ENCODE assay signal across 8 mouse cellular contexts in the genomic region with DNA sequence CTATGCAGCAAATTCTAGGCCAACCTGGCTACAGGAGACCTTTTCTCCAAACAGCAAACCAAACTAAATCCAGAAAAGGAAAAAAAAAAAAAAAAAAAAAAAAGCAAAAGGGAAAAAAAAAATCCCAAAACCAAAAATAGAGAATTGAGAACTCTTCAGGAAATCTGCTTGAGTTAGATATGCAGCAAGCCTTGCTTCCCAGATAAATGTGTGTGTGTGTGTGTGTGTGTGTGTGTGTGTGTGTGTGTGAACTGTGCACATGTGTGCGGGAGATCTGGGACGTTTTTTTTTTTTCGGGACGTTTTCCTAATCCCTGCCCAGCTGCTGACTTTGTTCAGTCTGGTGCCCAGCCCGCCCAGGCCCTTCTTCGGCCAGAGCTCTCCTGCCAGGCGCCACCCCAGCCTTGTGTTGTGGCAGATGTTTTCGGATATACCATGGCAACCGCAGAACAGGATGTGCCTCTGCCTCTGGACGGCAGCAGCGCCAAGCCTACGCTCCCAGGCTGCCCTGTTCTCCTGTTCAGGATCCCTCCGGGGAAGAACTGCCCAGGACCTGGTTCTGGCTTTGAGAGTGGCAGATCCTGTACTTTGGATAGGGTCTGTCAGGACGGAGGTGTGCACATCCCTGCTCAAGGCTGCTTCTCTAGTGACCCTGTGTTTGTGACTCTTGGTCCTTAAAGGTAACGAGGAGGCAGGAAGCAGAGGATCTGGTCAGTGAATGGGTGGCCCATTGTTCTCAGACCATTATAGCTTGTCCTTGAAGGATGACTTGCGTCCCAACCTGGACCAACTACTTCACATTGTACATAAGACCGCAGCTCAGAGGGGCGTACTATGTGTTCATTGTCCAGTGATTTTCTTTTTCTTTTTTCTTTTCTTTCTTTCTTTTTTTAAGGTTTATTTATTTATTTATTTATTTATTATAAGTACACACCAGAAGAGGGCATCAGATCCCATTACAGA. TPM values are rescaled to one million over a fixed set of nuclear protein-coding genes. Genes with fewer than 3 reads are reported as not detected.
DNase-seq lines count a peak whose midpoint lies in the region; ATAC-seq and TF ChIP-seq lines count a peak whose summit lies in the region.

No protein-coding gene starts in this region.

- peak overlapping the region; percentile 31 for H3K4me2 ChIP-seq in hindbrain, embryonic 12.5 days (replicated peaks)
- H3K4me2 ChIP-seq in limb, embryonic 14.5 days (replicated peaks; ENCODE audit: low read depth, low read length, severe bottlenecking), result 0 out of 2 replicates have a peak overlapping the region, but pooled peaks have one; percentile 13
- no peak overlapping the region; the same call in 1 of the 2 replicates for H3K4me2 ChIP-seq in midbrain, embryonic 13.5 days (replicated peaks)

- TF ChIP-seq POLR2A in limb, embryonic 14.5 days (IDR thresholded peaks at IDR 0.05; ENCODE audit: borderline replicate concordance, extremely low read depth, insufficient read depth, insufficient read length), result no peak

- no peak for DNase-seq in ES-E14 (ENCODE audit: low read depth, low spot score)
- peak; percentile 81 for DNase-seq in adrenal gland, postnatal 14 days
- peak; percentile 67 for DNase-seq in gastrocnemius, adult 18-20 months (ENCODE audit: low spot score)
- peak; percentile 49 for DNase-seq in limb, embryonic 14.5 days (ENCODE audit: low spot score)
- DNase-seq in cerebellum, adult 9-11 months, result no peak
- no peak for DNase-seq in left cerebral cortex, adult 8-10 months (ENCODE audit: low spot score in 2 of 2)

- H3K9me3 ChIP-seq in ES-E14 (ENCODE audit: control insufficient read depth, insufficient read depth, low read depth, low read length), result no peaks in the 10 kb centered on the region
- no peaks in the 10 kb centered on the region for H3K9me3 ChIP-seq in hindbrain, embryonic 12.5 days (replicated peaks)
- no peaks in the 10 kb centered on the region for H3K9me3 ChIP-seq in limb, embryonic 14.5 days (ENCODE audit: control insufficient read depth, low read length)
- 0 out of 2 replicates have a peak, but pooled peaks cover 3% of the 10 kb centered on the region for H3K9me3 ChIP-seq in midbrain, embryonic 13.5 days

- H3K27ac ChIP-seq in ES-E14 (ENCODE audit: insufficient read depth, low read depth, low read length, poor library complexity, severe bottlenecking), result no peak overlapping the region
- peak overlapping the region; percentile 71 for H3K27ac ChIP-seq in hindbrain, embryonic 12.5 days
- H3K27ac ChIP-seq in limb, embryonic 14.5 days (replicated peaks; ENCODE audit: low read depth, low read length), result peak overlapping the region; percentile 68
- peak overlapping the region; percentile 27 for H3K27ac ChIP-seq in midbrain, embryonic 13.5 days

- 0 out of 4 replicates have a peak overlapping the region, but pooled peaks of 1 of the 2 experiments have one; percentile 0 for H3K4me3 ChIP-seq in ES-E14 (ENCODE audit: insufficient read depth in 1 of 2, low read depth in 1 of 2, low read length in 2 of 2, poor library complexity in 1 of 2, severe bottlenecking in 1 of 2)
- H3K4me3 ChIP-seq in hindbrain, embryonic 12.5 days, result no peak overlapping the region
- no peak overlapping the region for H3K4me3 ChIP-seq in limb, embryonic 14.5 days (replicated peaks; ENCODE audit: low read length)
- H3K4me3 ChIP-seq in midbrain, embryonic 13.5 days (replicated peaks), result no peak overlapping the region

- peak; percentile 72 for ATAC-seq in hindbrain, embryonic 12.5 days (ENCODE audit: low FRiP score)
- ATAC-seq in limb, embryonic 14.5 days (ENCODE audit: low FRiP score, low read depth), result peak; percentile 60
- ATAC-seq in midbrain, embryonic 13.5 days, result peak; percentile 71

- no peaks in the 10 kb centered on the region for H3K36me3 ChIP-seq in ES-E14 (ENCODE audit: control insufficient read depth, insufficient read depth, low read length, poor library complexity, severe bottlenecking)
- no peaks in the 10 kb centered on the region for H3K36me3 ChIP-seq in hindbrain, embryonic 12.5 days
- no peaks in the 10 kb centered on the region for H3K36me3 ChIP-seq in limb, embryonic 14.5 days (ENCODE audit: control insufficient read depth, insufficient read depth, low read length)
- no peaks in the 10 kb centered on the region for H3K36me3 ChIP-seq in midbrain, embryonic 13.5 days

- H3K9ac ChIP-seq in ES-E14 (ENCODE audit: insufficient read depth, low read depth, low read length, poor library complexity, severe bottlenecking), result peak overlapping the region; percentile 24; the same call in 1 of the 2 replicates
- peak overlapping the region; percentile 24; the same call in 1 of the 2 replicates for H3K9ac ChIP-seq in hindbrain, embryonic 12.5 days
- H3K9ac ChIP-seq in limb, embryonic 14.5 days (ENCODE audit: low read depth, low read length, severe bottlenecking), result peak overlapping the region; percentile 34
- H3K9ac ChIP-seq in midbrain, embryonic 13.5 days (replicated peaks), result peak overlapping the region; percentile 37

- in situ Hi-C loops in ES-E14 (cut with MboI; ENCODE audit: low sequenced_read_pairs in 2 of 2, unreplicated experiment in 2 of 2), result no loop called here

- H3K4me1 ChIP-seq in ES-E14 (ENCODE audit: control insufficient read depth in 2 of 2, insufficient read depth in 2 of 2, low read length in 2 of 2, poor library complexity in 1 of 2), result peaks cover 0 to 8% of the 10 kb centered on the region in 2 experiments; a peak in 1 of 4 replicates
- peaks cover 13% of the 10 kb centered on the region for H3K4me1 ChIP-seq in hindbrain, embryonic 12.5 days
- H3K4me1 ChIP-seq in limb, embryonic 14.5 days (ENCODE audit: control insufficient read depth, insufficient read depth, low read length), result peaks cover 15% of the 10 kb centered on the region
- peaks cover 16% of the 10 kb centered on the region for H3K4me1 ChIP-seq in midbrain, embryonic 13.5 days (replicated peaks)

- WGBS in hindbrain, embryonic 12.5 days, result 25% methylated on average over 18 of the region's 18 CpGs
- 31% methylated on average over 18 of the region's 18 CpGs for WGBS in limb, embryonic 14.5 days
- 21% methylated on average over 14 of the region's 18 CpGs for WGBS in midbrain, embryonic 13.5 days

- H3K27me3 ChIP-seq in hindbrain, embryonic 12.5 days, result no peaks in the 10 kb centered on the region
- no peaks in the 10 kb centered on the region for H3K27me3 ChIP-seq in limb, embryonic 14.5 days (ENCODE audit: control insufficient read depth, insufficient read depth, low read length)
- H3K27me3 ChIP-seq in midbrain, embryonic 13.5 days, result no peaks in the 10 kb centered on the region

TF ChIP-seq in ES-E14, 5 proteins besides CTCF, POLR2A, EP300 and RAD21:
- TF ChIP-seq HCFC1 (IDR thresholded peaks at IDR 0.05; ENCODE audit: borderline replicate concordance, insufficient read depth, low read length) (no peak), ZC3H11A (IDR thresholded peaks at IDR 0.05; ENCODE audit: borderline replicate concordance, low read depth, low read length) (no peak), CHD2 (IDR thresholded peaks at IDR 0.05; ENCODE audit: low read depth, low read length) (no peak), ZNF384 (IDR thresholded peaks at IDR 0.05; ENCODE audit: low read depth, low read length) (peak; percentile 75; the same call in 1 of the 2 replicates)
TF ChIP-seq in ES-E14: peak in this region for 1.

RNA-seq across cellular contexts. Expression of a gene that starts 22.4 kb away (rescaled TPM):
- total RNA-seq in ES-E14 (2012; rRNA removed), result 150 TPM in 2 replicates
- total RNA-seq in adrenal gland, postnatal 14 days (2021), result 52.9 and 58.0 TPM in 2 replicates
- total RNA-seq in gastrocnemius, adult 18-20 months (2021), result 10 to 100 TPM in 1 of 2 experiments, 1 to 10 TPM in 1; 8.9 to 12.7 TPM
- polyA plus RNA-seq in hindbrain, embryonic 12.5 days (2016; fragmentation: Nextera tagmentation; extraction: Ambion mirVana), result 226 and 233 TPM in 2 replicates
- polyA plus RNA-seq in limb, embryonic 14.5 days (2012; rRNA removed), result 63.8 and 68.9 TPM in 2 replicates
- 92.4 and 96.9 TPM in 2 replicates for polyA plus RNA-seq in limb, embryonic 14.5 days (2014; fragmentation: Nextera tagmentation; extraction: Ambion mirVana)
- polyA plus RNA-seq in midbrain, embryonic 13.5 days (2015; fragmentation: Nextera tagmentation; extraction: Ambion mirVana), result 214 and 215 TPM in 2 replicates
- total RNA-seq in left cerebral cortex, adult 8-10 months (2022), result 10 to 100 TPM; 76.3 to 95.4 (median 86.2) TPM

Comparison
In these comparisons a context has a peak if more than half of its experiments do, and no peak if none do; other contexts are left out.
1. DNase-seq: peak in adrenal gland, postnatal 14 days (single experiment), gastrocnemius, adult 18-20 months (single experiment) and limb, embryonic 14.5 days (single experiment); none in ES-E14 (single experiment), cerebellum, adult 9-11 months (single experiment) and left cerebral cortex, adult 8-10 months (0 of 2).
2. Peak in every context shown above with its lines, with median percentiles within 50 percentile points of each other: H3K9ac ChIP-seq and ATAC-seq.